Mouse (Mus musculus) stomach, embryonic 15.5 days (tissue): Measurements from ENCODE around the gene Stxbp3. TPM values are rescaled to one million over a fixed set of nuclear protein-coding genes. Genes with fewer than 3 reads are reported as not detected.

Experiments
- ATAC-seq: fragments of 200-750 bp; cut with Nextera tagmentation; 2 replicates; pipeline ENCODE4 v1.8.0; 2017; ENCODE audit warnings: low read depth, moderate number of reproducible peaks, moderate TSS enrichment; ENCODE audit not compliant: insufficient read depth, low FRiP score
- H3K27ac ChIP-seq: fragments of 300-500 bp; sonication (generic); 2 replicates; pipeline ENCODE4 v1.5.1; 2015; ENCODE audit warnings: mild to moderate bottlenecking, inconsistent platforms
- H3K27me3 ChIP-seq: fragments of 300-500 bp; sonication (generic); replicated peaks from 2 replicates; pipeline ENCODE4 v1.6.1; 2015; ENCODE audit warnings: inconsistent platforms
- H3K36me3 ChIP-seq: fragments of 300-500 bp; sonication (generic); 2 replicates; pipeline ENCODE4 v1.6.1; 2015; ENCODE audit warnings: inconsistent platforms
- H3K4me1 ChIP-seq: fragments of 300-500 bp; sonication (generic); 2 replicates; pipeline ENCODE4 v1.6.1; 2015; ENCODE audit warnings: inconsistent platforms
- H3K4me2 ChIP-seq: fragments of 300-500 bp; sonication (generic); 2 replicates; pipeline ENCODE4 v1.6.1; 2015; ENCODE audit warnings: mild to moderate bottlenecking, inconsistent platforms
- H3K4me3 ChIP-seq: fragments of 300-500 bp; sonication (generic); replicated peaks from 2 replicates; pipeline ENCODE4 v1.5.1; 2015; ENCODE audit warnings: inconsistent platforms
- H3K9ac ChIP-seq: fragments of 300-500 bp; sonication (generic); 2 replicates; pipeline ENCODE4 v1.6.1; 2015; ENCODE audit warnings: inconsistent platforms
- H3K9me3 ChIP-seq: fragments of 300-500 bp; sonication (generic); 2 replicates; pipeline ENCODE4 v1.6.1; 2016; ENCODE audit warnings: inconsistent platforms
- WGBS: fragments of 180-500 bp; shearing (Covaris S2); methylation state at CpG from one replicate; pipeline ENCODE4 v1.1.7; 2015; 5-methylcytosine and 5-hydroxymethylcytosine counted together
- polyA plus RNA-seq: library from polyadenylated mRNA; unstranded; fragments of >200 nt; fragmentation: Nextera tagmentation; extraction: Ambion mirVana; gene quantifications from 2 replicates; pipeline ENCODE4 v1.2.1, GENCODE M21; 2015

The Stxbp3 gene
- polyA plus RNA-seq, 1 experiment from 2014 or later: 40.3 TPM

DNA sequence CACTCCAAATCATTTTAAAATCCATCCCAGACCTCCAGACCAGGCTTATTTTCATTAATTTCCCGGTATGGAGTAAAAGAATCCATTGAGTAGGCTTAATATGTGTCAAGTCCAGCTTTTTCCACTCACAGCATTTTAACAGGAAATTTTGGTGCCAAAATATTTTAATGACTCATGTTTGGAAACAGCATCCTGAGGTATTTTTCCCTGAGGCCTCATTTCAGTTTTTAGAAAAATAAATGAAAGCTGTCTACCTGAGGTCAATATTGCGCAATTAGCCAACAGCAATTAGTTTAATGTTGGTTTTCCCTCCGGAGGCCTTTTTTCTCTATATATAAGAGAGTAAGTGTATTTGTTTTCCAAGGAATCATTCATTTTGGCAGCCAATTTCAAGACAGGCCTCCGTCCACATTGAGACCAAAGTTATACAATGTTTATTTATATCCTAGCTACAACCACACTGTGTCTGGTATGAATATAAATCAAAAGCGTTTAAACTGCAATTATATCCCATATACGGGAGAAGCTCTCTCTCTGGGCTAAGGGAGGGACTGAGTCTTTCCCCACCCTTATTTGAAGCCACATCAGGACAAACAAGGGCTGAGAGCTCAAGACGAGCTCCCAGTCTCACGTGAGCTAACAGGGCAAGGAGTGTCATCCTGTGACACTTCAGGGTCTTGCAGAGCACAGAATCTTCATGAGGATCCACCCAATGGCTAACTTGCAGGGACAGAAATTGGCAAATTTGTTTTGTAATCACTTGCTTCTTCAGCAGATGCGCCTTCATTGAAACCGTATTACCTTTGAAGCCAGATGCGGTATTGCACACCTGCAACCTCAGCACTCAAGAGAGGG is 80.5 kb downstream of the Stxbp3 start:
- ATAC-seq: peak; percentile 47; the same call in 1 of the 2 replicates
- H3K4me1 ChIP-seq: peaks cover 16% of the 10 kb centered on the region; the same call in 1 of the 2 replicates
- H3K9me3 ChIP-seq: no peaks in the 10 kb centered on the region
- no peak overlapping the region for H3K9ac ChIP-seq
- H3K27ac ChIP-seq: peak overlapping the region; percentile 64
- no peaks in the 10 kb centered on the region for H3K27me3 ChIP-seq
- peak overlapping the region; percentile 3; the same call in 1 of the 2 replicates for H3K4me2 ChIP-seq
- no peak overlapping the region for H3K4me3 ChIP-seq
- H3K36me3 ChIP-seq: no peaks in the 10 kb centered on the region
- 44% methylated on average over 11 of the region's 11 CpGs for WGBS

DNA sequence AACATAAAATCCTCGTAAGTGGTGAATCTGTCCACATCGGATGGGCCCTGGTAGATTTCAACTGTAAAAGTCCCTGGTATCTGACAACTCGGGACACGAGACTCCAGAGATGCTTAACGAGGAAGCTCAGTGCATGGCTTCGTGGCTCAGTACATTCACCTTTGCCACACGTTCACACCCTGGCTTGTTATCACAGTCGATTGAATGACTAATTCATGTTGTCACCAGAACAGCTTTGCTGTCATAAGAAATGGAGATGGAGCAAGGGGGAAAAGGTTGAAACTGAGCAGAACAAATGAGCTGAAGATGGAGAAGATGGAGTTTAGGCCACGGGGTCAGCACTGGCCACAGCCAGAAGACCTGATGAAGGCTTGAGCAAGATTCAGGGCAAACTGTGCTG is 82.8 kb downstream of the Stxbp3 start:
- Histone ChIP-seq H3K9me3 (no peaks in the 10 kb centered on the region), H3K4me2 (no peak overlapping the region), H3K27me3 (no peaks in the 10 kb centered on the region), H3K4me3 (no peak overlapping the region), H3K4me1 (peaks cover 9% of the 10 kb centered on the region; the same call in 1 of the 2 replicates), H3K9ac (no peak overlapping the region), H3K27ac (no peak overlapping the region), H3K36me3 (no peaks in the 10 kb centered on the region)
- ATAC-seq: no peak
- 73% methylated on average over 9 of the region's 9 CpGs for WGBS

- no peak overlapping the region for H3K4me3 ChIP-seq
- H3K27me3 ChIP-seq: no peaks in the 10 kb centered on the region
- no peaks in the 10 kb centered on the region for H3K9me3 ChIP-seq
- H3K9ac ChIP-seq: no peak overlapping the region
- ATAC-seq: no peak
- H3K27ac ChIP-seq: no peak overlapping the region
- 0 out of 2 replicates have a peak, but pooled peaks cover 9% of the 10 kb centered on the region for H3K4me1 ChIP-seq
- 74% methylated on average over 1 of the region's 1 CpGs for WGBS
- H3K4me2 ChIP-seq: no peak overlapping the region
- H3K36me3 ChIP-seq: no peaks in the 10 kb centered on the region
Observed at GRCm38 (mm10) chr3:108756131-108756530, 84.2 kb downstream of the Stxbp3 start.

DNA sequence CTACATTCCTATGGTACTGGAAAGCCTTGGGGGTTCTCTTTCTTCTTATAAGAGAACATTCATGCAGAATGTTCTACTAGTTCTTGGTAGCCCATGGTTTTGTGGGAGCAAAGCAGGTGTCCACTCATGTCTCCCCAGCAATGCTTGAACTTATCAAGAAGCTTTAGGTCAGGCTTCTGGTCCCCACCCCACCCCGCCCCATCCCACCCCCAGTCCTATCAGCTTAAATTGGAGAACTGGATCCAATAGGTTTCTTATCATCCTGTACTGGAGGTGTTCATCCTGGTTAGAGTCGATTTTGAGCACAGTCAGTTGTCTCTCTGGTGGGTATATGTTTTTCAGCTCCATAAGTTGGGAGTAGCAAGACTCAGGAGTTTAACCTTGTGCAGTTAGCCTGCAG is 84.8 kb downstream of the Stxbp3 start:
- Histone ChIP-seq H3K9me3 (no peaks in the 10 kb centered on the region), H3K4me1 (0 out of 2 replicates have a peak, but pooled peaks cover 9% of the 10 kb centered on the region), H3K4me3 (no peak overlapping the region), H3K27me3 (no peaks in the 10 kb centered on the region), H3K9ac (no peak overlapping the region), H3K4me2 (no peak overlapping the region), H3K36me3 (no peaks in the 10 kb centered on the region), H3K27ac (no peak overlapping the region)
- 72% methylated on average over 2 of the region's 2 CpGs for WGBS
- 0 out of 2 replicates have a peak, but pooled peaks have one; percentile 16 for ATAC-seq

DNA sequence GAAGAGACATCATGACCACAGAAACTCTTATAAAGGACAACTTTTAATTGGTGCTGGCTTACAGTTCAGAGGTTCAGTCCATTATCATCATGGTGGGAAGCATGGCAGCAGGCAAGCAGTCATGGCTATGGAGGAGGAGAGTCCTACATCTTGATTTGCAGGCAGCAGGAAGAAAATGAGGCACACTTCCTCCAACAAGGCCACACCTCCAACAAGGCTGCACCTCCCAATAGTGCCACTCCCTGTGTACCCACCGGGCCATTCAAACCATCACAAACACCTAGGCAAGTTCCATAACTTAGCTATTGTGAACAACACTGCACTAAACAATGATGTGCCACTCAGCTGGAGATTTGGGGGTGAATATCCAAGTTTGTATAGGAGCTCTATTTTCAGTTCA is 85.8 kb downstream of the Stxbp3 start:
- 77% methylated on average over 1 of the region's 1 CpGs for WGBS
- H3K9ac ChIP-seq: no peak overlapping the region
- no peaks in the 10 kb centered on the region for H3K9me3 ChIP-seq
- no peak for ATAC-seq
- H3K36me3 ChIP-seq: no peaks in the 10 kb centered on the region
- H3K4me1 ChIP-seq: 0 out of 2 replicates have a peak, but pooled peaks cover 3% of the 10 kb centered on the region
- no peak overlapping the region for H3K27ac ChIP-seq
- H3K4me2 ChIP-seq: no peak overlapping the region
- H3K4me3 ChIP-seq: no peak overlapping the region
- H3K27me3 ChIP-seq: no peaks in the 10 kb centered on the region

DNA sequence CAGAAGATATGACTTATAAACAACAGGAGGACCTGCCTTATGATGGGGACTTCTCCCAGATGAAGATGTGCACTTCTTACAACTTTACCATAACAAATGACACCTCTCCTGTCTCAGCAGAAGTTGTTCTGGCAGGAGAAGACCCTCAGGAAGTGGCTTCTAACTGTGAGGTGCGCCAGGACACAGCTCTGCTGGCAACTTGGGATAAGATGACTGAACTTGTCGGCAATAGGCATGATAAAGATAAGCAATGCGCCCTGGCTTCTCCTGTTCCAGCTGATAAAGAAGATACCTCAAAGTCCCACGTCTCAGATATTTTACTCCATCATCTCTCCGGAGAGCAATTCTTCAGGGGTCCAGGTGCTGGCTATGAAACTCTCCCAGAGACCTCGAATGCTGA is 88.6 kb downstream of the Stxbp3 start:
- WGBS: 73% methylated on average over 6 of the region's 6 CpGs
- ATAC-seq: peak; percentile 60; the same call in 1 of the 2 replicates
- H3K9me3 ChIP-seq: no peaks in the 10 kb centered on the region
- H3K27me3 ChIP-seq: no peaks in the 10 kb centered on the region
- no peak overlapping the region for H3K4me2 ChIP-seq
- H3K9ac ChIP-seq: no peak overlapping the region
- no peak overlapping the region for H3K4me3 ChIP-seq
- no peaks in the 10 kb centered on the region for H3K36me3 ChIP-seq
- H3K27ac ChIP-seq: no peak overlapping the region
- no peaks in the 10 kb centered on the region for H3K4me1 ChIP-seq

DNA sequence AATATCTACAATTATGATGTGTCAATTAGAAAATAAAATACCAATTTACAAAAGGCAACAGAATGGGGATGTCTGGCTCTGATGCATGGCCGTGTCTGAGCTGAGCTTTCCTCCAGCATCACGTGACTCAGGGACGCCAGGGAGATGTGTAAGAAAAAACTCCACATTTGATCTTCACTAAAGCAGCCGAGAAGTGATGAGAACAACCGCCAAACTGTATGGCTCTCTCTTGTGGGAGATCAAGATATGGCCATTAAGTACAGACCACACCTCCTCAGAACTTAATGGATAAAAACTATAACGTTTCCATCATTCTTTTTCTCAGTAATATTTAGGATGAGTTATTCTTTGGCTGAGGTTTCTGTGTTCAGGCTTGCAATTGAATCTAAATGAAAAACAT is 89.3 kb downstream of the Stxbp3 start:
- 46% methylated on average over 6 of the region's 6 CpGs for WGBS
- H3K36me3 ChIP-seq: no peaks in the 10 kb centered on the region

DNA sequence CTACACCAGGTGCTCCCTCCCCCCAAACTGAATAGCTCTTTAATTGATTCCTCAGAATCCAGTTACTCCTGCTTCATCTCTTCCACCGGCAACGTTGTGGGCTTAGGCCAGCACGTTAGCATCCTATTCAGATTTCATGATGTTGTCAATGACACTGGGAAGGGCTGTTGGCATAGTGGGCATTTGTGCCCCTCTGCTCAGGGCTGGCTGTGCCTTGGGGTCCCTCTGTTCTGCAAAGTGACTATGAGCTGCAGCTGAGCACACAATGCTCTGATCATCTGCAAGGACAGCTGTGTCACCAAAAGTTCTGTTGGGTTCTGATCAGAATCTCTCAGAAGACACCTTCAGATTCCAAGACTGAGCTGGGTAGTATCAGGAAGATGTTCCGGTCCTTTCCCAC is 96.3 kb downstream of the Stxbp3 start:
- ATAC-seq: no peak
- Histone ChIP-seq H3K27ac (no peak overlapping the region), H3K4me2 (no peak overlapping the region), H3K36me3 (no peaks in the 10 kb centered on the region), H3K4me3 (no peak overlapping the region), H3K4me1 (0 out of 2 replicates have a peak, but pooled peaks cover 9% of the 10 kb centered on the region), H3K9me3 (no peaks in the 10 kb centered on the region), H3K27me3 (no peaks in the 10 kb centered on the region), H3K9ac (no peak overlapping the region)
- WGBS: 86% methylated on average over 4 of the region's 4 CpGs

More for the DNA sequence above, 89.3 kb downstream of the Stxbp3 start:
- H3K27ac ChIP-seq: no peak overlapping the region
- H3K9ac ChIP-seq: no peak overlapping the region
- H3K4me2 ChIP-seq: no peak overlapping the region; the same call in 1 of the 2 replicates
- H3K27me3 ChIP-seq: no peaks in the 10 kb centered on the region
- no peaks in the 10 kb centered on the region for H3K9me3 ChIP-seq
- ATAC-seq: peak; percentile 72; the same call in 1 of the 2 replicates
- no peak overlapping the region for H3K4me3 ChIP-seq
- 0 out of 2 replicates have a peak, but pooled peaks cover 2% of the 10 kb centered on the region for H3K4me1 ChIP-seq

Other genes starting within 250 kb of the Stxbp3 start
- gene Wdr47, start 249.2 kb downstream of the Stxbp3 start, polyA plus RNA-seq: 10.8 and 11.6 TPM in 2 replicates
- 79.7 and 86.4 TPM in 2 replicates for gene Clcc1, start 186.6 kb downstream of the Stxbp3 start, polyA plus RNA-seq
- gene Gpsm2, start 118.2 kb downstream of the Stxbp3 start, polyA plus RNA-seq: 46.2 and 54.5 TPM in 2 replicates
- gene Aknad1, start 100.9 kb downstream of the Stxbp3 start, polyA plus RNA-seq: 0.17 and 0.32 TPM in 2 replicates
- 0.08 and 0.14 TPM in 2 replicates for gene Fndc7, start 49.5 kb upstream of the Stxbp3 start, polyA plus RNA-seq
- 84.5 and 88.8 TPM in 2 replicates for gene Prpf38b, start 71.2 kb upstream of the Stxbp3 start, polyA plus RNA-seq
- gene Henmt1, start 99.3 kb upstream of the Stxbp3 start, polyA plus RNA-seq: 0.41 and 0.44 TPM in 2 replicates
- 0.54 TPM in 1 of 2 replicates, not detected in the other for gene Gm9857, start 99.9 kb upstream of the Stxbp3 start, polyA plus RNA-seq
- 15.6 and 16.5 TPM in 2 replicates for gene Fam102b, start 187.1 kb upstream of the Stxbp3 start, polyA plus RNA-seq
- gene Slc25a54, start 239.9 kb upstream of the Stxbp3 start, polyA plus RNA-seq: not detected in 2 replicates